Mouse (Mus musculus) CH12.LX (cell line): Measurements from ENCODE around the gene Clec10a. TPM values are rescaled to one million over a fixed set of nuclear protein-coding genes. Genes with fewer than 3 reads are reported as not detected.

Experiments used
- DNase-seq: peaks from one replicate; pipeline ENCODE4 v3.0.0-alpha.2; 2013; ENCODE audit errors: extremely low read depth
- H3K27ac ChIP-seq: 2 replicates; pipeline ENCODE4 v1.5.1; 2012; ENCODE audit warnings: low read depth, mild to moderate bottlenecking, control low read depth, moderate library complexity; ENCODE audit not compliant: insufficient read depth
- H3K27me3 ChIP-seq: replicated peaks from 2 replicates; pipeline ENCODE3; 2012; ENCODE audit warnings: inconsistent platforms
- H3K36me3 ChIP-seq, 2 experiments: replicated peaks in 1 of 2; 2 replicates each; pipeline versions ENCODE3 to v1.6.1; 2012; ENCODE audit warnings: inconsistent platforms in 1 of 2, low read length in 1 of 2, mild to moderate bottlenecking in 1 of 2, mixed read lengths in 1 of 2, moderate library complexity in 1 of 2; ENCODE audit not compliant: control insufficient read depth in 1 of 2, insufficient read depth in 1 of 2
- H3K4me1 ChIP-seq, 2 experiments: 2 replicates each; pipeline ENCODE4 v1.6.1; 2012; ENCODE audit warnings: inconsistent platforms in 1 of 2, moderate library complexity in 1 of 2; ENCODE audit not compliant: insufficient read depth in 2 of 2, control insufficient read depth in 1 of 2
- H3K4me2 ChIP-seq: 2 replicates; pipeline ENCODE4 v1.6.1; 2012; ENCODE audit warnings: low read depth, mild to moderate bottlenecking, control low read depth; ENCODE audit not compliant: poor library complexity, insufficient read depth, severe bottlenecking
- H3K4me3 ChIP-seq, 3 experiments: fragments of 150-350 bp in 1 of 3; sonication (generic) in 1 of 3; replicated peaks in 1 of 3; 2 replicates each; pipeline versions ENCODE3 to v1.5.1; 2011 to 2012; ENCODE audit warnings: low read depth in 2 of 3, low read length in 2 of 3, mild to moderate bottlenecking in 2 of 3, moderate library complexity in 2 of 3, control low read depth in 1 of 3, improper control_type of control experiment in 1 of 3, inconsistent platforms in 1 of 3, mixed read lengths in 1 of 3; ENCODE audit not compliant: poor library complexity in 1 of 3
- H3K79me2 ChIP-seq: replicated peaks from 2 replicates; pipeline ENCODE4 v1.6.1; 2012; ENCODE audit warnings: mild to moderate bottlenecking, moderate library complexity; ENCODE audit not compliant: control insufficient read depth, poor library complexity, insufficient read depth, severe bottlenecking; ENCODE audit errors: extremely low read depth
- H3K9ac ChIP-seq: 2 replicates; pipeline ENCODE4 v1.6.1; 2012; ENCODE audit warnings: low read depth, mild to moderate bottlenecking, control low read depth, moderate library complexity; ENCODE audit not compliant: insufficient read depth
- H3K9me3 ChIP-seq: replicated peaks from 2 replicates; pipeline ENCODE3; 2012; ENCODE audit warnings: low read length, inconsistent platforms, mixed read lengths
- E2F4 ChIP-seq: IDR thresholded peaks from 2 replicates; pipeline ENCODE4 v1.6.1; 2011; ENCODE audit warnings: low read depth, low read length, improper control_type of control experiment; ENCODE audit not compliant: insufficient replicate concordance
- ELF1 ChIP-seq: IDR thresholded peaks from 2 replicates; pipeline ENCODE4 v1.6.1; 2014; ENCODE audit warnings: low read depth, mild to moderate bottlenecking, inconsistent platforms, low read length, improper control_type of control experiment
- ETS1 ChIP-seq: conservative IDR thresholded peaks from 2 replicates; pipeline ENCODE4 v1.6.1; 2012; ENCODE audit warnings: low read depth, mild to moderate bottlenecking, inconsistent platforms, low read length, improper control_type of control experiment, moderate library complexity
- GABPA ChIP-seq: IDR thresholded peaks from 2 replicates; pipeline ENCODE4 v1.6.1; 2012; ENCODE audit warnings: low read depth, low read length, improper control_type of control experiment, inconsistent platforms; ENCODE audit not compliant: insufficient replicate concordance
- HCFC1 ChIP-seq: IDR thresholded peaks from 2 replicates; pipeline ENCODE4 v1.6.1; 2012; ENCODE audit warnings: low read depth, mild to moderate bottlenecking, inconsistent platforms, low read length, improper control_type of control experiment
- IRF4 ChIP-seq: IDR thresholded peaks from 2 replicates; pipeline ENCODE4 v1.6.1; 2014; ENCODE audit warnings: low read depth, mild to moderate bottlenecking, inconsistent platforms, low read length, improper control_type of control experiment
- JUN ChIP-seq: IDR thresholded peaks from 2 replicates; pipeline ENCODE4 v1.6.1; 2011; ENCODE audit warnings: low read depth, mild to moderate bottlenecking, low read length, improper control_type of control experiment, moderate library complexity; ENCODE audit not compliant: insufficient read depth
- JUND ChIP-seq: conservative IDR thresholded peaks from 2 replicates; pipeline ENCODE4 v1.6.1; 2011; ENCODE audit warnings: low read depth, low read length, improper control_type of control experiment
- MAX ChIP-seq: IDR thresholded peaks from 2 replicates; pipeline ENCODE4 v1.6.1; 2011; ENCODE audit warnings: low read length, improper control_type of control experiment
- NRF1 ChIP-seq: IDR thresholded peaks from 2 replicates; pipeline ENCODE4 v1.6.1; 2014; ENCODE audit warnings: low read depth, mild to moderate bottlenecking, inconsistent platforms, low read length, improper control_type of control experiment, moderate library complexity
- POLR2AphosphoS2 ChIP-seq: IDR thresholded peaks from 2 replicates; pipeline ENCODE4 v1.6.1; 2011; ENCODE audit warnings: low read depth, low read length, improper control_type of control experiment
- RAD21 ChIP-seq: IDR thresholded peaks from 2 replicates; pipeline ENCODE4 v1.6.1; 2011; ENCODE audit warnings: low read depth, mild to moderate bottlenecking, low read length, improper control_type of control experiment, moderate library complexity
- TBP ChIP-seq: conservative IDR thresholded peaks from 2 replicates; pipeline ENCODE4 v1.6.1; 2011; ENCODE audit warnings: low read depth, low read length, improper control_type of control experiment
- TCF12 ChIP-seq: IDR thresholded peaks from 2 replicates; pipeline ENCODE4 v1.6.1; 2014; ENCODE audit warnings: low read depth, mild to moderate bottlenecking, inconsistent platforms, low read length, improper control_type of control experiment
- UBTF ChIP-seq: IDR thresholded peaks from 2 replicates; pipeline ENCODE4 v1.6.1; 2012; ENCODE audit warnings: low read depth, mild to moderate bottlenecking, inconsistent platforms, low read length, improper control_type of control experiment, moderate library complexity
- USF2 ChIP-seq: conservative IDR thresholded peaks from 2 replicates; pipeline ENCODE4 v1.6.1; 2011; ENCODE audit warnings: low read depth, low read length, improper control_type of control experiment
- ZMIZ1 ChIP-seq: IDR thresholded peaks from 2 replicates; pipeline ENCODE4 v1.6.1; 2012; ENCODE audit warnings: low read depth, mild to moderate bottlenecking, inconsistent platforms, low read length, improper control_type of control experiment
- dilution Hi-C: fragments of 300-500 bp; cut with MboI; formaldehyde crosslinking; loops from 2 replicates; pipeline ENCODE4 v1.14.3; 2020; ENCODE audit warnings: low sequenced_read_pairs; ENCODE audit not compliant: extremely low pct_unique_long_range_greater_than_20kb, extremely low pct_ligation_motif_present
- in situ Hi-C: fragments of 300-500 bp; cut with MboI; formaldehyde crosslinking; loops from 3 replicates; pipeline ENCODE4 v1.14.3; 2019; ENCODE audit warnings: low sequenced_read_pairs, low pct_ligation_motif_present, low pct_unique_long_range_greater_than_20kb, mixed read lengths
- polyA plus RNA-seq: library from polyadenylated mRNA; unstranded; fragments of >175 nt; gene quantifications from 2 replicates; pipeline ENCODE4 v1.2.1, GENCODE M21; 2012; ENCODE audit warnings: low read depth; ENCODE audit not compliant: insufficient read length
- total RNA-seq, 2 experiments: library from RNA; depleted of rRNA; stranded (reverse); fragments of 300-350 nt in 1 of 2; fragments of >200 nt in 1 of 2; gene quantifications; 2 replicates each; pipeline ENCODE4 v1.2.3; 2012 to 2014

Clec10a gene
- total and polyA plus RNA-seq, 3 experiments, result not detected

GRCm38 (mm10) chr11:70162336-70162735 lies 6.3 kb downstream of the Clec10a start:
- no peak overlapping the region for H3K9ac ChIP-seq
- TF ChIP-seq GABPA, result no peak
- TF ChIP-seq USF2, result no peak
- no peak for TF ChIP-seq UBTF
- TF ChIP-seq ELF1, result no peak
- no peak for TF ChIP-seq TBP
- no peak for TF ChIP-seq NRF1
- TF ChIP-seq ZMIZ1, result no peak
- no peak for TF ChIP-seq IRF4
- TF ChIP-seq RAD21, result no peak
- TF ChIP-seq E2F4, result no peak
- TF ChIP-seq, all 38 proteins: peak for 0
- H3K4me1 ChIP-seq, result no peaks in the 10 kb centered on the region
- no peaks in the 10 kb centered on the region for H3K9me3 ChIP-seq
- no peak overlapping the region for H3K27ac ChIP-seq
- H3K4me2 ChIP-seq, result no peak overlapping the region
- in situ Hi-C loops, result no loop called here
- H3K79me2 ChIP-seq, result no peaks in the 10 kb centered on the region
- H3K4me3 ChIP-seq, result no peak overlapping the region
- dilution Hi-C loops, result no loop called here
- no peaks in the 10 kb centered on the region for H3K36me3 ChIP-seq
- peaks cover 48% of the 10 kb centered on the region for H3K27me3 ChIP-seq
- no peak for DNase-seq

GRCm38 (mm10) chr11:70165972-70166921 lies 10.2 kb downstream of the Clec10a start:
- H3K27me3 ChIP-seq, result peaks cover 68% of the 10 kb centered on the region
- 0 out of 4 replicates have a peak, but pooled peaks cover 0 to 2% of the 10 kb centered on the region in 2 experiments for H3K4me1 ChIP-seq
- H3K27ac ChIP-seq, result no peak overlapping the region
- in situ Hi-C loops, result no loop called here
- TF ChIP-seq POLR2AphosphoS2 (no peak), JUND (no peak), MAX (no peak), TCF12 (no peak), JUN (no peak), USF2 (no peak), ETS1 (no peak), HCFC1 (no peak), NRF1 (no peak)
- no peak overlapping the region for H3K9ac ChIP-seq
- dilution Hi-C loops, result no loop called here
- H3K9me3 ChIP-seq, result no peaks in the 10 kb centered on the region
- no peaks in the 10 kb centered on the region for H3K36me3 ChIP-seq
- H3K4me3 ChIP-seq, result no peak overlapping the region
- no peak overlapping the region for H3K4me2 ChIP-seq
- no peak for DNase-seq
- H3K79me2 ChIP-seq, result no peaks in the 10 kb centered on the region
